Mouse (Mus musculus) skeletal muscle tissue, adult 2 months (tissue): ENCODE measurements around the gene Cntnap1.
"Not testable (repeated sequence)": the region's sequence is repeated elsewhere in the genome, so short reads cannot be mapped to it uniquely, and the experiment has no call there.

Experiments
- DNase-seq: peaks from one replicate; pipeline ENCODE4 v3.0.0-alpha.2; 2012; ENCODE audit warnings: low read depth, low spot score

Cntnap1 gene

GRCm38 (mm10) chr11:101170354-101170810 is at the start of gene Cntnap1:
Gene Cntnap1, plus strand, starts transcription at chr11:101170523.
- DNase-seq, result peak; percentile 84

- no peak for DNase-seq
Observed at GRCm38 (mm10) chr11:101120545-101121188, 49.7 kb upstream of the Cntnap1 start.

GRCm38 (mm10) chr11:101124494-101124893 is 45.8 kb upstream of the Cntnap1 start:
- not testable (repeated sequence) for DNase-seq

GRCm38 (mm10) chr11:101125008-101125407 is 45.3 kb upstream of the Cntnap1 start:
- DNase-seq, result not testable (repeated sequence)

GRCm38 (mm10) chr11:101127075-101127474 is 43.2 kb upstream of the Cntnap1 start:
- no peak for DNase-seq

GRCm38 (mm10) chr11:101128996-101129577 is 41.2 kb upstream of the Cntnap1 start:
- peak; percentile 61 for DNase-seq

GRCm38 (mm10) chr11:101130056-101130756 is 40.1 kb upstream of the Cntnap1 start:
- DNase-seq, result peak; percentile 93

GRCm38 (mm10) chr11:101131187-101131586 is 39.1 kb upstream of the Cntnap1 start:
- DNase-seq, result no peak

- no peak for DNase-seq
Observed at GRCm38 (mm10) chr11:101131701-101132100, 38.6 kb upstream of the Cntnap1 start.

- DNase-seq, result no peak
Observed at GRCm38 (mm10) chr11:101133037-101133436, 37.3 kb upstream of the Cntnap1 start.

GRCm38 (mm10) chr11:101134217-101134865 is 36.0 kb upstream of the Cntnap1 start:
- no peak for DNase-seq

- no peak for DNase-seq
Observed at GRCm38 (mm10) chr11:101137000-101137399, 33.3 kb upstream of the Cntnap1 start.

GRCm38 (mm10) chr11:101138536-101139181 is 31.7 kb upstream of the Cntnap1 start:
- no peak for DNase-seq

GRCm38 (mm10) chr11:101140164-101140819 is 30.0 kb upstream of the Cntnap1 start:
- no peak for DNase-seq

GRCm38 (mm10) chr11:101141088-101141487 is 29.2 kb upstream of the Cntnap1 start:
- DNase-seq, result no peak

- DNase-seq, result no peak
Observed at GRCm38 (mm10) chr11:101142215-101142967, 27.9 kb upstream of the Cntnap1 start.

GRCm38 (mm10) chr11:101143338-101144225 is 26.7 kb upstream of the Cntnap1 start:
- DNase-seq, result no peak

- no peak for DNase-seq
Observed at GRCm38 (mm10) chr11:101146377-101146776, 23.9 kb upstream of the Cntnap1 start.

- DNase-seq, result no peak
Observed at GRCm38 (mm10) chr11:101148751-101149150, 21.6 kb upstream of the Cntnap1 start.
